Mouse (Mus musculus) CH12.LX (cell line): ENCODE measurements around the gene Micu1. TPM values are rescaled to one million over a fixed set of nuclear protein-coding genes. Genes with fewer than 3 reads are reported as not detected.
A peak's percentile ranks its signal among the peaks of the same experiment; 100 is the strongest.

ENCODE experiments used
- DNase-seq: peaks from one replicate; pipeline ENCODE4 v3.0.0-alpha.2; 2013; ENCODE audit errors: extremely low read depth
- H3K27ac ChIP-seq: 2 replicates; pipeline ENCODE4 v1.5.1; 2012; ENCODE audit warnings: low read depth, mild to moderate bottlenecking, control low read depth, moderate library complexity; ENCODE audit not compliant: insufficient read depth
- H3K27me3 ChIP-seq: replicated peaks from 2 replicates; pipeline ENCODE3; 2012; ENCODE audit warnings: inconsistent platforms
- H3K36me3 ChIP-seq, 2 experiments: replicated peaks in 1 of 2; 2 replicates each; pipeline versions ENCODE3 to v1.6.1; 2012; ENCODE audit warnings: inconsistent platforms in 1 of 2, low read length in 1 of 2, mild to moderate bottlenecking in 1 of 2, mixed read lengths in 1 of 2, moderate library complexity in 1 of 2; ENCODE audit not compliant: control insufficient read depth in 1 of 2, insufficient read depth in 1 of 2
- H3K4me1 ChIP-seq, 2 experiments: 2 replicates each; pipeline ENCODE4 v1.6.1; 2012; ENCODE audit warnings: inconsistent platforms in 1 of 2, moderate library complexity in 1 of 2; ENCODE audit not compliant: insufficient read depth in 2 of 2, control insufficient read depth in 1 of 2
- H3K4me2 ChIP-seq: 2 replicates; pipeline ENCODE4 v1.6.1; 2012; ENCODE audit warnings: low read depth, mild to moderate bottlenecking, control low read depth; ENCODE audit not compliant: poor library complexity, insufficient read depth, severe bottlenecking
- H3K4me3 ChIP-seq, 3 experiments: fragments of 150-350 bp in 1 of 3; sonication (generic) in 1 of 3; replicated peaks in 1 of 3; 2 replicates each; pipeline versions ENCODE3 to v1.5.1; 2011 to 2012; ENCODE audit warnings: low read depth in 2 of 3, low read length in 2 of 3, mild to moderate bottlenecking in 2 of 3, moderate library complexity in 2 of 3, control low read depth in 1 of 3, improper control_type of control experiment in 1 of 3, inconsistent platforms in 1 of 3, mixed read lengths in 1 of 3; ENCODE audit not compliant: poor library complexity in 1 of 3
- H3K79me2 ChIP-seq: replicated peaks from 2 replicates; pipeline ENCODE4 v1.6.1; 2012; ENCODE audit warnings: mild to moderate bottlenecking, moderate library complexity; ENCODE audit not compliant: control insufficient read depth, poor library complexity, insufficient read depth, severe bottlenecking; ENCODE audit errors: extremely low read depth
- H3K9ac ChIP-seq: 2 replicates; pipeline ENCODE4 v1.6.1; 2012; ENCODE audit warnings: low read depth, mild to moderate bottlenecking, control low read depth, moderate library complexity; ENCODE audit not compliant: insufficient read depth
- H3K9me3 ChIP-seq: replicated peaks from 2 replicates; pipeline ENCODE3; 2012; ENCODE audit warnings: low read length, inconsistent platforms, mixed read lengths
- BHLHE40 ChIP-seq: IDR thresholded peaks from 2 replicates; pipeline ENCODE4 v1.6.1; 2011; ENCODE audit warnings: mild to moderate bottlenecking, low read depth, low read length, improper control_type of control experiment
- CHD2 ChIP-seq: IDR thresholded peaks from 2 replicates; pipeline ENCODE4 v1.6.1; 2011; ENCODE audit warnings: low read length, improper control_type of control experiment
- E2F4 ChIP-seq: IDR thresholded peaks from 2 replicates; pipeline ENCODE4 v1.6.1; 2011; ENCODE audit warnings: low read depth, low read length, improper control_type of control experiment; ENCODE audit not compliant: insufficient replicate concordance
- ELF1 ChIP-seq: IDR thresholded peaks from 2 replicates; pipeline ENCODE4 v1.6.1; 2014; ENCODE audit warnings: low read depth, mild to moderate bottlenecking, inconsistent platforms, low read length, improper control_type of control experiment
- EP300 ChIP-seq: IDR thresholded peaks from 2 replicates; pipeline ENCODE4 v1.6.1; 2011; ENCODE audit warnings: low read length, improper control_type of control experiment
- ETS1 ChIP-seq: conservative IDR thresholded peaks from 2 replicates; pipeline ENCODE4 v1.6.1; 2012; ENCODE audit warnings: low read depth, mild to moderate bottlenecking, inconsistent platforms, low read length, improper control_type of control experiment, moderate library complexity
- GABPA ChIP-seq: IDR thresholded peaks from 2 replicates; pipeline ENCODE4 v1.6.1; 2012; ENCODE audit warnings: low read depth, low read length, improper control_type of control experiment, inconsistent platforms; ENCODE audit not compliant: insufficient replicate concordance
- HCFC1 ChIP-seq: IDR thresholded peaks from 2 replicates; pipeline ENCODE4 v1.6.1; 2012; ENCODE audit warnings: low read depth, mild to moderate bottlenecking, inconsistent platforms, low read length, improper control_type of control experiment
- IRF4 ChIP-seq: IDR thresholded peaks from 2 replicates; pipeline ENCODE4 v1.6.1; 2014; ENCODE audit warnings: low read depth, mild to moderate bottlenecking, inconsistent platforms, low read length, improper control_type of control experiment
- JUN ChIP-seq: IDR thresholded peaks from 2 replicates; pipeline ENCODE4 v1.6.1; 2011; ENCODE audit warnings: low read depth, mild to moderate bottlenecking, low read length, improper control_type of control experiment, moderate library complexity; ENCODE audit not compliant: insufficient read depth
- KAT2A ChIP-seq: IDR thresholded peaks from 2 replicates; pipeline ENCODE4 v1.6.1; 2012; ENCODE audit warnings: low read length, improper control_type of control experiment, inconsistent platforms; ENCODE audit not compliant: insufficient replicate concordance
- MAFK ChIP-seq: IDR thresholded peaks from 2 replicates; pipeline ENCODE4 v1.6.1; 2011; ENCODE audit warnings: low read length, improper control_type of control experiment; ENCODE audit not compliant: insufficient replicate concordance
- MAX ChIP-seq: IDR thresholded peaks from 2 replicates; pipeline ENCODE4 v1.6.1; 2011; ENCODE audit warnings: low read length, improper control_type of control experiment
- MAZ ChIP-seq: IDR thresholded peaks from 2 replicates; pipeline ENCODE4 v1.6.1; 2012; ENCODE audit warnings: low read depth, mild to moderate bottlenecking, inconsistent platforms, low read length, improper control_type of control experiment, moderate library complexity
- MEF2A ChIP-seq: IDR thresholded peaks from 2 replicates; pipeline ENCODE4 v1.6.1; 2014; ENCODE audit warnings: low read depth, mild to moderate bottlenecking, inconsistent platforms, low read length, improper control_type of control experiment, borderline replicate concordance
- MXI1 ChIP-seq: IDR thresholded peaks from 2 replicates; pipeline ENCODE4 v1.6.1; 2011; ENCODE audit warnings: mild to moderate bottlenecking, low read depth, low read length, improper control_type of control experiment
- MYC ChIP-seq: IDR thresholded peaks from 2 replicates; pipeline ENCODE4 v1.6.1; 2011; ENCODE audit warnings: low read depth, mild to moderate bottlenecking, improper control_type of control experiment, low read length
- PAX5 ChIP-seq: IDR thresholded peaks from 2 replicates; pipeline ENCODE4 v1.6.1; 2012; ENCODE audit warnings: low read length, inconsistent platforms, mixed read lengths
- RAD21 ChIP-seq: IDR thresholded peaks from 2 replicates; pipeline ENCODE4 v1.6.1; 2011; ENCODE audit warnings: low read depth, mild to moderate bottlenecking, low read length, improper control_type of control experiment, moderate library complexity
- SMC3 ChIP-seq: IDR thresholded peaks from 2 replicates; pipeline ENCODE4 v1.6.1; 2011; ENCODE audit warnings: low read depth, low read length, improper control_type of control experiment
- TCF12 ChIP-seq: IDR thresholded peaks from 2 replicates; pipeline ENCODE4 v1.6.1; 2014; ENCODE audit warnings: low read depth, mild to moderate bottlenecking, inconsistent platforms, low read length, improper control_type of control experiment
- UBTF ChIP-seq: IDR thresholded peaks from 2 replicates; pipeline ENCODE4 v1.6.1; 2012; ENCODE audit warnings: low read depth, mild to moderate bottlenecking, inconsistent platforms, low read length, improper control_type of control experiment, moderate library complexity
- USF1 ChIP-seq: IDR thresholded peaks from 2 replicates; pipeline ENCODE4 v1.6.1; 2014; ENCODE audit warnings: low read depth, mild to moderate bottlenecking, inconsistent platforms, low read length, improper control_type of control experiment
- USF2 ChIP-seq: conservative IDR thresholded peaks from 2 replicates; pipeline ENCODE4 v1.6.1; 2011; ENCODE audit warnings: low read depth, low read length, improper control_type of control experiment
- ZC3H11A ChIP-seq: IDR thresholded peaks from 2 replicates; pipeline ENCODE4 v1.6.1; 2012; ENCODE audit warnings: low read depth, mild to moderate bottlenecking, inconsistent platforms, low read length, improper control_type of control experiment
- dilution Hi-C: fragments of 300-500 bp; cut with MboI; formaldehyde crosslinking; loops from 2 replicates; pipeline ENCODE4 v1.14.3; 2020; ENCODE audit warnings: low sequenced_read_pairs; ENCODE audit not compliant: extremely low pct_unique_long_range_greater_than_20kb, extremely low pct_ligation_motif_present
- in situ Hi-C: fragments of 300-500 bp; cut with MboI; formaldehyde crosslinking; loops from 3 replicates; pipeline ENCODE4 v1.14.3; 2019; ENCODE audit warnings: low sequenced_read_pairs, low pct_ligation_motif_present, low pct_unique_long_range_greater_than_20kb, mixed read lengths
- polyA plus RNA-seq: library from polyadenylated mRNA; unstranded; fragments of >175 nt; gene quantifications from 2 replicates; pipeline ENCODE4 v1.2.1, GENCODE M21; 2012; ENCODE audit warnings: low read depth; ENCODE audit not compliant: insufficient read length
- total RNA-seq, 2 experiments: library from RNA; depleted of rRNA; stranded (reverse); fragments of 300-350 nt in 1 of 2; fragments of >200 nt in 1 of 2; gene quantifications; 2 replicates each; pipeline ENCODE4 v1.2.3; 2012 to 2014

Micu1 gene
- total and polyA plus RNA-seq, 3 experiments = 23.1 to 37.1 (median 29.3) TPM

GRCm38 (mm10) chr10:59729842-59730241 lies 27.6 kb downstream of the Micu1 start:
- Histone ChIP-seq H3K27ac (no peak overlapping the region), H3K4me3 (no peak overlapping the region), H3K4me2 (no peak overlapping the region), H3K4me1 (peaks cover 0 to 12% of the 10 kb centered on the region in 2 experiments; a peak in 2 of 4 replicates), H3K36me3 (peaks cover 15 to 59% of the 10 kb centered on the region in 2 experiments), H3K27me3 (no peaks in the 10 kb centered on the region), H3K9ac (no peak overlapping the region), H3K9me3 (no peaks in the 10 kb centered on the region), H3K79me2 (no peaks in the 10 kb centered on the region)
- dilution Hi-C loops (no loop called here), in situ Hi-C loops (no loop called here)
- DNase-seq = no peak
- TF ChIP-seq CHD2 (no peak), HCFC1 (no peak), MAZ (no peak), IRF4 (no peak), ZC3H11A (no peak), JUN (no peak), TCF12 (no peak), MAFK (no peak), RAD21 (no peak), SMC3 (no peak), USF1 (no peak), MXI1 (no peak), BHLHE40 (no peak), GABPA (no peak)

- dilution Hi-C loops (no loop called here), in situ Hi-C loops (no loop called here)
- Histone ChIP-seq H3K36me3 (peaks cover 14 to 54% of the 10 kb centered on the region in 2 experiments), H3K4me1 (peaks cover 5 to 32% of the 10 kb centered on the region in 2 experiments; a peak in 3 of 4 replicates), H3K9me3 (no peaks in the 10 kb centered on the region), H3K27me3 (no peaks in the 10 kb centered on the region), H3K79me2 (no peaks in the 10 kb centered on the region), H3K9ac (no peak overlapping the region), H3K27ac (no peak overlapping the region), H3K4me3 (no peak overlapping the region), H3K4me2 (no peak overlapping the region)
- peak; percentile 52 for DNase-seq
- TF ChIP-seq SMC3 = no peak
- peak; percentile 85 for TF ChIP-seq BHLHE40
- TF ChIP-seq PAX5 = no peak
- TF ChIP-seq USF1 = no peak
- no peak for TF ChIP-seq USF2
- peak; percentile 44; the same call in 1 of the 2 replicates for TF ChIP-seq IRF4
- TF ChIP-seq KAT2A = no peak
- 0 out of 2 replicates have a peak, but pooled peaks have one; percentile 32 for TF ChIP-seq MAZ
- TF ChIP-seq MEF2A = peak; percentile 34; the same call in 1 of the 2 replicates
- 0 out of 2 replicates have a peak, but pooled peaks have one; percentile 25 for TF ChIP-seq ELF1
- TF ChIP-seq GABPA = no peak
- TF ChIP-seq MAX = 0 out of 2 replicates have a peak, but pooled peaks have one; percentile 27
- no peak for TF ChIP-seq ZC3H11A
- no peak for TF ChIP-seq UBTF
- no peak for TF ChIP-seq CHD2
- no peak for TF ChIP-seq E2F4
- TF ChIP-seq ETS1 = peak; percentile 74
- no peak for TF ChIP-seq MYC
- TF ChIP-seq TCF12 = peak; percentile 70; the same call in 1 of the 2 replicates
- no peak for TF ChIP-seq EP300
Measured at GRCm38 (mm10) chr10:59736027-59736598, 33.8 kb downstream of the Micu1 start.
